ENCODE assay signal across 8 mouse cellular contexts in genomic region chr11:88425631-88426101, GRCm38 (mm10).
DNase-seq lines count a peak whose midpoint lies in the region; ATAC-seq lines count a peak whose summit lies in the region.

No protein-coding gene starts in this region.

- H3K27me3 ChIP-seq in midbrain, embryonic 10.5 days (ENCODE audit: low read depth, poor library complexity, severe bottlenecking): no peaks in the 10 kb centered on the region
- no peaks in the 10 kb centered on the region for H3K27me3 ChIP-seq in midbrain, embryonic 11.5 days (ENCODE audit: control insufficient read depth, insufficient read depth, low read length)
- H3K27me3 ChIP-seq in midbrain, embryonic 12.5 days: no peaks in the 10 kb centered on the region

- H3K27ac ChIP-seq in midbrain, embryonic 10.5 days (replicated peaks): peak overlapping the region; percentile 63
- H3K27ac ChIP-seq in midbrain, embryonic 11.5 days (ENCODE audit: low read depth, low read length): no peak overlapping the region
- peak overlapping the region; percentile 66; the same call in 1 of the 2 replicates for H3K27ac ChIP-seq in midbrain, embryonic 12.5 days (replicated peaks)

- no peak overlapping the region for H3K4me3 ChIP-seq in midbrain, embryonic 10.5 days
- no peak overlapping the region for H3K4me3 ChIP-seq in midbrain, embryonic 11.5 days (ENCODE audit: low read depth, low read length)
- no peak overlapping the region for H3K4me3 ChIP-seq in midbrain, embryonic 12.5 days

- ATAC-seq in midbrain, embryonic 11.5 days (ENCODE audit: low FRiP score): no peak
- no peak for ATAC-seq in midbrain, embryonic 12.5 days (ENCODE audit: low FRiP score, low read depth)

- H3K9ac ChIP-seq in midbrain, embryonic 11.5 days (ENCODE audit: low read length): no peak overlapping the region
- H3K9ac ChIP-seq in midbrain, embryonic 12.5 days (replicated peaks): no peak overlapping the region

- H3K4me2 ChIP-seq in midbrain, embryonic 11.5 days: no peak overlapping the region
- no peak overlapping the region for H3K4me2 ChIP-seq in midbrain, embryonic 12.5 days (replicated peaks)

- no peaks in the 10 kb centered on the region for H3K9me3 ChIP-seq in midbrain, embryonic 10.5 days (replicated peaks)
- H3K9me3 ChIP-seq in midbrain, embryonic 11.5 days (ENCODE audit: control insufficient read depth, low read length): no peaks in the 10 kb centered on the region
- H3K9me3 ChIP-seq in midbrain, embryonic 12.5 days: no peaks in the 10 kb centered on the region

- peaks cover 74% of the 10 kb centered on the region for H3K4me1 ChIP-seq in midbrain, embryonic 10.5 days
- H3K4me1 ChIP-seq in midbrain, embryonic 11.5 days (ENCODE audit: control insufficient read depth, insufficient read depth, low read length): peaks cover 31% of the 10 kb centered on the region
- H3K4me1 ChIP-seq in midbrain, embryonic 12.5 days: peaks cover 79% of the 10 kb centered on the region

- H3K36me3 ChIP-seq in midbrain, embryonic 10.5 days: peaks cover 31% of the 10 kb centered on the region
- 0 out of 2 replicates have a peak, but pooled peaks cover 2% of the 10 kb centered on the region for H3K36me3 ChIP-seq in midbrain, embryonic 11.5 days (ENCODE audit: control insufficient read depth, insufficient read depth, low read length)
- H3K36me3 ChIP-seq in midbrain, embryonic 12.5 days: 0 out of 2 replicates have a peak, but pooled peaks cover 4% of the 10 kb centered on the region

- DNase-seq in midbrain, embryonic 10.5 days (ENCODE audit: low spot score): no peak
- DNase-seq in midbrain, embryonic 11.5 days (ENCODE audit: low spot score, missing footprints): no peak
- DNase-seq in forelimb bud, embryonic 11.5 days (ENCODE audit: low read depth, low spot score): peak; percentile 84
- peak; percentile 14 for DNase-seq in hindlimb bud, embryonic 11.5 days (ENCODE audit: extremely low spot score, low read depth, low spot score)
- no peak for DNase-seq in adrenal gland, postnatal 10 days
- DNase-seq in urinary bladder, adult 18-20 months (ENCODE audit: low spot score in 2 of 2): no peak
- no peak for DNase-seq in left cerebral cortex, adult 11 months (ENCODE audit: low spot score)

- 70% methylated on average over 9 of the region's 9 CpGs for WGBS in midbrain, embryonic 10.5 days
- 64% methylated on average over 9 of the region's 9 CpGs for WGBS in midbrain, embryonic 11.5 days
- 58% methylated on average over 9 of the region's 9 CpGs for WGBS in midbrain, embryonic 12.5 days

Comparison
In these comparisons a context has a peak if more than half of its experiments do, and no peak if none do; other contexts are left out.
1. DNase-seq: peak in forelimb bud, embryonic 11.5 days (single experiment) and hindlimb bud, embryonic 11.5 days (single experiment); none in midbrain, embryonic 10.5 days (single experiment), midbrain, embryonic 11.5 days (single experiment), adrenal gland, postnatal 10 days (single experiment), urinary bladder, adult 18-20 months (0 of 2) and left cerebral cortex, adult 11 months (single experiment).